Mouse (Mus musculus) forebrain, embryonic 10.5 days (tissue): ENCODE measurements around the gene Hist2h3c2. TPM values are rescaled to one million over a fixed set of nuclear protein-coding genes. Genes with fewer than 3 reads are reported as not detected.
"Not testable (repeated sequence)": the region's sequence is repeated elsewhere in the genome, so short reads cannot be mapped to it uniquely, and the experiment has no call there.

ENCODE experiments used
- DNase-seq: peaks from one replicate; pipeline ENCODE4 v3.0.0-alpha.2; 2017; ENCODE audit warnings: low spot score; ENCODE audit errors: extremely low spot score
- H3K27ac ChIP-seq: fragments of 300-500 bp; sonication (generic); 2 replicates; pipeline ENCODE4 v1.5.1; 2016; ENCODE audit warnings: mild to moderate bottlenecking
- H3K27me3 ChIP-seq: fragments of 300-500 bp; sonication (generic); 2 replicates; pipeline ENCODE4 v1.6.1; 2016; ENCODE audit warnings: mild to moderate bottlenecking; ENCODE audit not compliant: poor library complexity, severe bottlenecking
- H3K36me3 ChIP-seq: fragments of 300-500 bp; sonication (generic); replicated peaks from 2 replicates; pipeline ENCODE4 v1.6.1; 2016; ENCODE audit warnings: mild to moderate bottlenecking, moderate library complexity
- H3K4me1 ChIP-seq: fragments of 300-500 bp; sonication (generic); 2 replicates; pipeline ENCODE4 v1.6.1; 2016
- H3K4me3 ChIP-seq: fragments of 300-500 bp; sonication (generic); 2 replicates; pipeline ENCODE4 v1.5.1; 2016; ENCODE audit warnings: mild to moderate bottlenecking, moderate library complexity
- H3K9me3 ChIP-seq: fragments of 300-500 bp; sonication (generic); 2 replicates; pipeline ENCODE4 v1.6.1; 2016; ENCODE audit warnings: mild to moderate bottlenecking, moderate library complexity
- WGBS: fragments of 180-500 bp; shearing (Covaris S2); methylation state at CpG from one replicate; pipeline ENCODE4 v1.1.7; 2016; 5-methylcytosine and 5-hydroxymethylcytosine counted together
- polyA plus RNA-seq: library from polyadenylated mRNA; unstranded; fragments of >200 nt; fragmentation: Nextera tagmentation; extraction: Ambion mirVana; gene quantifications from 2 replicates; pipeline ENCODE4 v1.2.1, GENCODE M21; 2016

Hist2h3c2 gene
- polyA plus RNA-seq, 1 experiment from 2014 or later: 5.9 TPM

DNA sequence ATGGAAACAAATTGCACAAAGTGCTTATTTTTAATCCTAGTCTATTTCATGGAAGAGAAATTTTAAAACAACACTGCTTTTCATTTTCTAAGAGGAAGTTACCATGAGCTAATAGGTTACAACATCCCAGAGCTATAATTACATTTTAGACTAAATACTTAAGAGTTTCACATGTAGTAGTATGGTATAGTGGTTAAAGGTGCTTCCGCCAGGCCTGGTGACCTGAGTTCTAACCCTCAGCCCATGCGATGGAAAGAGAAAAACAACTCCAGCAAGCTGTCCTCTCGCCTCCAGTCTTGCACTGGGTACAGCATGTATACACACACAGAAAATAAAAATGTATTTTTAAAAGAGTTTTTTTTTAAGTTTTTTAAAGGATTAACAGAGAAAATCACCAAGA, 12.9 kb upstream of the Hist2h3c2 start:
- WGBS: 91% methylated on average over 3 of the region's 3 CpGs

DNA sequence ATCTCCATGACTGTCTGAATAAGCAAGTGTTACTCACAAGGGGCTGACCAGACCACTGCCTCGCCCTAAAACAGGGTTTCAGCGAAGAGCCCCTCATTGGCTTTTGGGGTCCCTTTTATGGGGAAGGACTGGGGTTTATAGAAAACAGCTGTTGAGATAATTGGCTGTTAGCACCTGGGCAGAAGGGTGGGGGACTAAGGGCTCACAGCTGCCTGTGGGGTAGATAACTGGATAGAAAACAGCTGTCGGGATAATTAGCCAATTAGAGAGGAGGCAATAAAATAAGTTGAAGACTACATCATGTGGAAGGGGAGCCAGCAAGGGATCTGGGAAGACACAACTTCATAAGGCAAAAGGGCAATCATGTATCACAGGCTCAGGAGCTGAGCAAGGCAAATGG, 12.0 kb upstream of the Hist2h3c2 start:
- DNase-seq: no peak
- no peak overlapping the region for H3K4me3 ChIP-seq
- H3K9me3 ChIP-seq: no peaks in the 10 kb centered on the region
- no peaks in the 10 kb centered on the region for H3K36me3 ChIP-seq
- no peaks in the 10 kb centered on the region for H3K27me3 ChIP-seq
- H3K27ac ChIP-seq: peak overlapping the region; percentile 71
- 73% methylated on average over 3 of the region's 3 CpGs for WGBS
- H3K4me1 ChIP-seq: peaks cover 47% of the 10 kb centered on the region

More for the DNA sequence above, 12.9 kb upstream of the Hist2h3c2 start:
- H3K36me3 ChIP-seq: no peaks in the 10 kb centered on the region
- no peaks in the 10 kb centered on the region for H3K9me3 ChIP-seq
- peaks cover 47% of the 10 kb centered on the region for H3K4me1 ChIP-seq
- H3K4me3 ChIP-seq: no peak overlapping the region
- H3K27me3 ChIP-seq: no peaks in the 10 kb centered on the region
- DNase-seq: no peak
- no peak overlapping the region for H3K27ac ChIP-seq

DNA sequence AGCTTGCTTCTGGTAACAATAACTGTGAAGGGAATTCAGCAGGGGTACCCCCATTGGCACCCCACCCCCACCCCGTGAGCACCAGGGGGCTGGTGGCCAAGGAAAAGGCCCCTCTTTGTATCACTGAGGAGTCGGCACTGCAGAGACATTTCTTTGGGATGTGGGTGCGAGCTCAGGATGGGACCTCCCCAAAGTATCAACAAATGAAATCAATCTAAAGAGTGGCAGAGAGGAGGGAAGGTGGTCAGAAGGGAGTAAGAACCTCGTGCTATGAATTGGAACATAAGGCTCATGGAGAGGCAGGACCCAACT, 10.1 kb upstream of the Hist2h3c2 start:
- H3K4me1 ChIP-seq: peaks cover 48% of the 10 kb centered on the region
- 59% methylated on average over 4 of the region's 4 CpGs for WGBS
- H3K27ac ChIP-seq: peak overlapping the region; percentile 91
- H3K27me3 ChIP-seq: no peaks in the 10 kb centered on the region
- no peaks in the 10 kb centered on the region for H3K36me3 ChIP-seq
- peak overlapping the region; percentile 57 for H3K4me3 ChIP-seq
- H3K9me3 ChIP-seq: no peaks in the 10 kb centered on the region
- no peak for DNase-seq

DNA sequence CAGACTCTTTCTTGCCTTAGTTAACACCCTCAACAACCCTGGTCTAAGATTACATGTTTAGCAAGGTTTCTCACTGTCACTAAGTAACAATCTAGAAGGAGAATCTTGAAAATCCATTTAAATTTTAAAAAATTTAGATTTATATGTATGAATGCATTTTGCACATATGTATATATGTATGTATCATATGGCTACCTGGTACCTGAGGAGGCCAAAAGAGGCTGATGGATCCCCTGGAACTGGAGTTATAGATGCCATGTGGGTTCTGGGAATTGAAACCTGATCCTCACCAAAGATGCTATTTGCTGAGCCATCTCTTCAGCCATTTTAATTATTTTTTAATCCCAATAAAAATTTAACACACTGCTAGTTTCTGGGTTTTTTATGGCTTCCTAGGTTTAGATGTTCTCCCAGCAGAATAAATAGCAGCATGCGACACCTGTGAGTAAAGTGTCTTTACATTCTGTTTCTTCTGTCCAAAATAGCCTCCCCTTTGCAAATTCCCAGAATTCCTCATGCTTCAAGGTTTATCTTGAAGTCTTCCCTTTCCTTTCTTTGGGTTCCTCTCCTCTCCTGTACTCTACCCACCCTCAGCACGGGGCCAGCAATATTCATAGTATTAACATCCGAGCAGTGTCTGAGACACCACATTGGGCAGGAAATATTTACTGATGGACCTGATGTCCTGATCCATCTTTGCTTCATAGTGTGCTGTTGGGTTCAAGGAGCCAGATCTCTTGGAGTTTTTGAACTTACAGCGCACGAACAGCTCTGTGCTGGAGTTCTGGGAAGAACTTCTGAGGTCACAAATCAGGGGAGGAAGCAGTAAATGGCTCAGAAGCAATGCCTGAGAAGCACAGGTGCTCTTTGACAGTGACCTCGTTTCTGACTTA, 9.5 kb upstream of the Hist2h3c2 start:
- Histone ChIP-seq H3K9me3 (no peaks in the 10 kb centered on the region), H3K36me3 (no peaks in the 10 kb centered on the region), H3K27me3 (no peaks in the 10 kb centered on the region), H3K4me3 (peak overlapping the region; percentile 57), H3K27ac (peak overlapping the region; percentile 91), H3K4me1 (peaks cover 54% of the 10 kb centered on the region)
- DNase-seq: peak; percentile 34
- WGBS: 59% methylated on average over 6 of the region's 6 CpGs

DNA sequence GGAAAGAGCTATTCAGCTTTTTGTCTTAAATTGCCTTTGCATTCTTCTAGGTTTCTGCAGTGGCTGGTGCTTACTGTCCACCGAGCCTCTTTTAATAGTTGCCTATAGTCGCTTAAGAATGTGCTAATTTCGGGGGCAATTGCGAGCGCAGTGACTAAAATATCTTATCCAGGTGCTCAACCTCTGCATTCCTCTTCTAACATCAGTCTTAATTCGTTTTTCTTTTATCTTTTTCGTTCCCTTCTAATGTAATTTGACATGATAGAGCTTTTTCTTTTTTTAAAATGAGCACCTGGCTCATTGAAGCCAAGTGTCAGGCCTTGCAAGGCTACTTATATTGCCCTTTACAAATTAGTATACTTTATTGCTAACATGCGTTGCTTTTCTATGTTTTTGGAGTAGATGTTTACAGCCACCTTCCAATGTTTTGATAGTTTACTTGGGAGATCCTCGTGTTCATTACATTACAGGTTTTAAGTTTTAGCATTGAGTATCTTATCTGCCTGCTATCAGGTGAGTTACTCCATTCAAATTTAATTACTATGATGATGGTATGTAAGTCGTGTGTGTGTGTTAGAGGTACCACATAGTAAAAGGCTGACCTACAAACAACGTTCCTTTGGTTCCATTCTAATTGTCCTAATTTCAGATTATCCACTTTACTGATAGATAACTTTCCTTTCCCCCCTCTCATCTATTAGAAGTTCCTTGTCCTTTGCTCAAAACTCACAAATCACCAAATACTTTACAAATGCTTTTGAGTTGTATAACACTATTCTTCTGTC, 8.6 kb upstream of the Hist2h3c2 start:
- Histone ChIP-seq H3K27ac (peak overlapping the region; percentile 91), H3K9me3 (no peaks in the 10 kb centered on the region), H3K4me1 (peaks cover 61% of the 10 kb centered on the region), H3K4me3 (peak overlapping the region; percentile 57), H3K27me3 (no peaks in the 10 kb centered on the region), H3K36me3 (no peaks in the 10 kb centered on the region)
- no peak for DNase-seq
- WGBS: 2% methylated on average over 11 of the region's 11 CpGs

DNA sequence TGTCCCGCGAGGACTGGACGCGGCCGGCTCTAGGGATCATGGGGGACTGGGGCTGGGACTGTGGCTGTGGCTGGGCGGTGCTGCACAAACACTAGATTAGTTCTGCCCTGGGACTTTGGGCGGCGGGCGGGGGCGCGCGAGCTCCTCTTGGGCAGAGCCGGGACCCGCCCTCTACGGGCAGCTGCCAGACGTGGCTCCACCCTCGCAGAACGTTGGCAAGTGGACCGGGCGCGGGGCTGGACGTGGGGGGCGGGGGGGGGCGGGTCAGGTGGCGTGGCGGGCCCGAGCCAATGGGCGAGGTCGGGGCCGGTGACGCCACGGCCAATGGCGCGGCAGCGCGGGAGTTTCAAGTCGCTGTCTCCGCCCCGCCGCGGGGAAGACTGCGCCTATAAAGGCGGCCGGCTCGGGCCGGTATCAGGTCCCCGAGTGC, 7.5 kb upstream of the Hist2h3c2 start, which contains the start of gene Hist2h3c1:
Gene Hist2h3c1 (plus strand): TSS at position 259 of the 430 bp plus-strand sequence.
- DNase-seq, H3K9me3 ChIP-seq, H3K27me3 ChIP-seq, H3K36me3 ChIP-seq: not testable (repeated sequence)
- no CpG with 5 or more reads among the region's 47 CpGs for WGBS
- Histone ChIP-seq H3K4me1 (peaks cover 64% of the 10 kb centered on the region), H3K4me3 (peak within 1 kb of the TSS; percentile 57), H3K27ac (peak within 1 kb of the TSS; percentile 91)

DNA sequence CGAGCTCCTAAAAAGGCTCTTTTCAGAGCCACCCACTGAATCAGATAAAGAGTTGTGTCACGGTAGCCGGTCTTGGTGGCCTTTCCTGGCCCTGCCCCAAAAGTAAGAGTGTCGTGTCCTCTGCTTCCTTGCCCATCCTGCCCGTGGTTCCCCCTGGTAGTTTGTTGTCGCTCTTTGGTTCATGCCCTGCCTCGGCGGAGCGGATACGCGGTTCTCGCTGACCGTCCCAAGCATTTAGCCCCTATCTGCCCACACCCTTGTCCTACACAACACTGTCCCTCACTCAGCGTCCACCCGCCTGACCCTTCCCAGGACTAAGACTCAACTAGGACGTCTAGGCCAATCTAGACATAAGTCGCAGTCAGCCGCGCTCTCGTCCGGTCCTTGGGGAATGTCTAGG, 7.1 kb upstream of the Hist2h3c2 start:
- Histone ChIP-seq H3K4me3 (peak overlapping the region; percentile 43), H3K27ac (peak overlapping the region; percentile 82), H3K4me1 (peaks cover 66% of the 10 kb centered on the region)
- 0% methylated on average over 11 of the region's 21 CpGs for WGBS
- H3K27me3 ChIP-seq, H3K9me3 ChIP-seq, DNase-seq, H3K36me3 ChIP-seq: not testable (repeated sequence)

DNA sequence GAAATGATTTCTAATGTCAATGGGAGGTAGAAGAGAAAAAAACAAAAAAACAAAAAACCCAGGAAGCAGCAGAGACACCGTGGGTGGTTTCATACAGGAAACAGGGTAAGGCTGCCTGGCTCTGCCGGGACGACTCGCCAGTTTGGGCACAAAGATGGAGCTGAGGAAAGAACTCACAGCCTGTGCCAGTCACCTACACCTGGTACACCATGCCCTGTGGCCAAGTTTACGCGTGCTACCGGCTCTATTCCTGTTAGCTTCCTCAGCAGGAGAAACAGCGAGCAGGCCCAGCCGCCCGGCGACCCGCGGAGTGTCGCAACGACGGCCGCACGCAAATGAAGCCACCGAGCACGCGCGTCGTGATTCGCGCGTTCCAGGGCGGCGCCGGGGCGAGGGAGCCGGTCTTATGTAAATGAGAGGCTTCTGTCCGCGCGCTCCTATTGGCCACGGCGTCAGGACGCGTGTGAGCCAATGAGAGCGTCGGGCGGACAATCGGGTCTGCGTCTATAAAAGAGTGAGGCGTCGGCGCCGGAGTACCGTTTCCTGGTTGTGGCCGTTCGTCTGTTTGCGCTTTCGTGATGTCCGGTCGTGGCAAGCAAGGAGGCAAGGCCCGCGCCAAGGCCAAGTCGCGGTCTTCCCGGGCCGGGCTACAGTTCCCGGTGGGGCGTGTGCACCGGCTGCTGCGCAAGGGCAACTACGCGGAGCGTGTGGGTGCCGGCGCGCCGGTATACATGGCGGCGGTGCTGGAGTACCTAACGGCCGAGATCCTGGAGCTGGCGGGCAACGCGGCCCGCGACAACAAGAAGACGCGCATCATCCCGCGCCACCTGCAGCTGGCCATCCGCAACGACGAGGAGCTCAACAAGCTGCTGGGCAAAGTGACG, 6.3 kb upstream of the Hist2h3c2 start, which contains the start of gene Hist2h2aa1:
Gene Hist2h2aa1 (plus strand): TSS at position 495 of the 884 bp plus-strand sequence.
- not testable (repeated sequence) for H3K36me3 ChIP-seq, H3K27me3 ChIP-seq, H3K9me3 ChIP-seq
- DNase-seq: peak; percentile 82
- Histone ChIP-seq H3K27ac (peak within 1 kb of the TSS; percentile 99), H3K4me3 (peak within 1 kb of the TSS; percentile 60), H3K4me1 (peaks cover 65% of the 10 kb centered on the region)
- WGBS: under 1% methylated on average over 42 of the region's 88 CpGs

DNA sequence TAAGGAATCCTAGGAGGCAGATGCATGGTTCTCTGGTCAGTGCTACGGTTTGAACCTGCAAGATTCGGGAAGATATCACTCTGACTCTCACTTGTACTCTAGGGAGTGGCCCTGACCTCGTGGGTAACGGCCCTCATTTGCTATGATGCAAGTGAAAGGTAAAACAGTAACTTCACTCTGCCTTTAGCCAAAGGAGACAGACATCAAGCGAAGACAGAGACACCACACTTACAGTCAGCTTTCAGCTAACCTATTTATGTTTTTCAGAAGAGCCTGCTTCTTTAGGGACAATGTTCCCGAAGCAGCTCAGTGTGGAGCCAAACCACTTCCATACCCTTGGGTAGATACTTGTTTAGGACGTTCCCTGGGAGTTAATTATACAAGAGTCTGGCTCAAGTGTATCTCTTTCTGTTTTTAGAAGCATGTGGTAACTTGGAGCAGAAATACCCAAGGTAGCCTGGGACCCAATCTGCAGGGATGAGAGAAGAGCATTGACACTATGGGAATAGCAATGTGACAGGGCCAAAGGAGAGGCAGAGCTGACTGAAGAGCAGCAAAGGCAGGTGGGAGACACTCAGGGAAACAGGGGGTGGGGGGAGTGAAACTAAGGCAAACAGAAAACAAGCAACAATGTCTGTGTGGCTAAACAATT, 5.1 kb upstream of the Hist2h3c2 start:
- Histone ChIP-seq H3K9me3 (no peaks in the 10 kb centered on the region), H3K36me3 (no peaks in the 10 kb centered on the region), H3K4me3 (peak overlapping the region; percentile 60; the same call in 1 of the 2 replicates), H3K27ac (peak overlapping the region; percentile 99), H3K27me3 (no peaks in the 10 kb centered on the region), H3K4me1 (peaks cover 54% of the 10 kb centered on the region)
- 84% methylated on average over 7 of the region's 7 CpGs for WGBS
- no peak for DNase-seq

DNA sequence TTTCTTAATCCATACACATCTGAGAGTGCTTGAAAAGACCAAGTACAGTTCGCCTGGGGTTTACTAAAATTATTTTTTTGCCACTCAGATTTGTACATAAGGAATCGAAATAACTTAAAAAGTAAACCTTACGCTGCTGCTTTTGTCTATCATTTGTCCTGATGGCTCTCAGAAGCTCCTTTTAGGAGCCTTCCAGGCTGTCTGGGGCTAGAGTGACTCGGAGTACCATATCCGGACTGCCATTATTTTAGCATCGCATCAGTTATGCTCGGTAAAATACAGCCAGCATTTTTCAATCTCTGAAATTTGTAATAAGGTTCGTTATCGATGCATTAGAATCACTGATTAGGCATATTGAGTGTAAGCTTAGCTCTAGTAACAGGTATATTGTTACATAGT, 1.9 kb upstream of the Hist2h3c2 start:
- no peak for DNase-seq
- peak overlapping the region; percentile 99 for H3K27ac ChIP-seq
- peaks cover 55% of the 10 kb centered on the region for H3K4me1 ChIP-seq
- 80% methylated on average over 9 of the region's 9 CpGs for WGBS
- no peaks in the 10 kb centered on the region for H3K9me3 ChIP-seq
- peak overlapping the region; percentile 39 for H3K4me3 ChIP-seq
- H3K36me3 ChIP-seq: no peaks in the 10 kb centered on the region
- no peaks in the 10 kb centered on the region for H3K27me3 ChIP-seq

DNA sequence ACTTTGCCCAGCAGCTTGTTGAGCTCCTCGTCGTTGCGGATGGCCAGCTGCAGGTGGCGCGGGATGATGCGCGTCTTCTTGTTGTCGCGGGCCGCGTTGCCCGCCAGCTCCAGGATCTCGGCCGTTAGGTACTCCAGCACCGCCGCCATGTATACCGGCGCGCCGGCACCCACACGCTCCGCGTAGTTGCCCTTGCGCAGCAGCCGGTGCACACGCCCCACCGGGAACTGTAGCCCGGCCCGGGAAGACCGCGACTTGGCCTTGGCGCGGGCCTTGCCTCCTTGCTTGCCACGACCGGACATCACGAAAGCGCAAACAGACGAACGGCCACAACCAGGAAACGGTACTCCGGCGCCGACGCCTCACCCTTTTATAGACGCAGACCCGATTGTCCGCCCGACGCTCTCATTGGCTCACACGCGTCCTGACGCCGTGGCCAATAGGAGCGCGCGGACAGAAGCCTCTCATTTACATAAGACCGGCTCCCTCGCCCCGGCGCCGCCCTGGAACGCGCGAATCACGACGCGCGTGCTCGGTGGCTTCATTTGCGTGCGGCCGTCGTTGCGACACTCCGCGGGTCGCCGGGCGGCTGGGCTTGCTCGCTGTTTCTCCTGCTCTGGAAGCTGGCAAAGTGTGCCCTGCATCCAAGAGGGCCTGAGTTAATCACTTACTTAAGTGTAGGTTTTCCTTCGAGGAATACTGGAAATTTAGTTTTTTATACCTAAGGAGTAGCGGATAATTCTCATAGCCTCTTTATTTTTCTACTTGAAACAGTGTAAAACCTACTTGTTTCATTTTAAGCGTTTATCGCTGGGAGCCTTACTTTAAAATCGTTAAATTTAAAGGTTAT, 1.2 kb upstream of the Hist2h3c2 start, which contains the start of gene Hist2h2aa2:
Gene Hist2h2aa2 (minus strand): TSS at position 328 of the 850 bp plus-strand sequence.
- H3K27me3 ChIP-seq, H3K36me3 ChIP-seq, H3K9me3 ChIP-seq: not testable (repeated sequence)
- H3K4me3 ChIP-seq: peak within 1 kb of the TSS; percentile 43
- WGBS: 4% methylated on average over 39 of the region's 85 CpGs
- H3K4me1 ChIP-seq: peaks cover 55% of the 10 kb centered on the region
- peak within 1 kb of the TSS; percentile 99 for H3K27ac ChIP-seq
- peak; percentile 71 for DNase-seq
